Mouse (Mus musculus): ENCODE data around the gene 1700018F24Rik.
A peak's percentile ranks its signal among the peaks of the same experiment; 100 is the strongest.
"Not testable (repeated sequence)": the region's sequence is repeated elsewhere in the genome, so short reads cannot be mapped to it uniquely, and the experiment has no call there.

The 1700018F24Rik gene

GRCm38 (mm10) chr5:145081866-145082613 is 39.2 kb downstream of the 1700018F24Rik start:
- no peak for DNase-seq (ENCODE audit: low spot score in 2 of 2)

DNA sequence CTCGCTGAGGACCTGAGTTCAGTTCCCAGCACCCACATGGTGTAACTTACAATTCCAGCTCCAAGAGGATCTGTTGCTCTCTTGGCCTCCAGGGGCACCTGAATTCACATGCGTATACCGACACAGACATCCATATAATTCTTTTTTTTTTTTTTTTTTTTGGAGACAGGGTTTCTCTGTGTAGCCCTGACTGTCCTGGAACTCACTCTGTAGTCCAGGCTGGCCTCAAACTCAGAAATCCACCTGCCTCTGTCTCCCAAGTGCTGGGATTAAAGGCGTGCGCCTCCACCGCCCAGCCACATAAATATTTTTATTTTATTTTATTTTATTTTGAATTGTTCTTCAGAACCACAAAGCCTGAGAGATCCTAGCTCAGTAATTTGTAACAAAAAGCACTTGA is 40.4 kb downstream of the 1700018F24Rik start:
- DNase-seq (ENCODE audit: low spot score in 2 of 2) = not testable (repeated sequence)

- peak; percentile 84 to 90 for DNase-seq (ENCODE audit: low spot score in 2 of 2)
Observed at GRCm38 (mm10) chr5:145083632-145084451, 41.1 kb downstream of the 1700018F24Rik start, which contains the start of the genes Arpc1a and Kpna7. Arpc1a (plus strand) TSS chr5:145083830. Kpna7 (minus strand) TSS chr5:145084030.

DNA sequence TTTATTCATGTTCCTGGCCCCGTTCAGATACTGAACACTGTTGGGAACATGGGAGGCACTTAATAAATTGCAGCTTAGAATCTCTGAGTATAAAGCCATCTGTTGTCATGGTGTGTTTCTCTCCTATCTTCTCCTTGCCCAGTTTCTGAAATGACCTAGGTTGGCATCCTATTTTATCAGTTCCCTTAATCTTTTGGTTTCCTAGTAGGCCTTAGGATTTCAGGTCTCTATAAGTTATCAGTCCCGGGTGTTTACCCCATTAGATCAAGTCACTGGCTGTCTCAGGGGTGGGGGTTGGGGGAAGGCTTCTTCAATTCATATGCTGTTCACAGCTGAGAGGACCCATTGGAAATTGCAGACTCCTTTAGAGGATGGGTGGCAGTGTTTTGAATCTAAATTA is 42.0 kb downstream of the 1700018F24Rik start:
- no peak for DNase-seq (ENCODE audit: low spot score in 2 of 2)

DNA sequence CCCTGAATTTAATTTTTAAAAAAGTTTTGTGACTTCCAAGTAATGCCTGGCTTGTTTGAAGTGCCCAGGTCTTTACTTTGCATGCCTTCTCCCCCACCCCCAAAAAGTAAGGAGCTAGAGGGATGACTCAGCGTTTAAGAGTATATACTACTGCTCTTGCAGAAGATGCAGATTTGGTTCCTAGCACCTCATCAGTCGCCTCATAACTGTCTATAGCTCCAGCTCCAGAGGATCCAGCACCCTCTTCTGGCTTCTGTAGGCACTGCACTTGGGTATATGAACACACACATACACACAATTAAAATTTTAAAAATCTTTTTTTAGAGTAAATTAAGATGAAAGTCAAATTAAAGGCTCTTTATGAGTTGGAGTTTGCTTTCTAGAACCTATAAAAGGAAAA is 45.4 kb downstream of the 1700018F24Rik start:
- no peak for DNase-seq (ENCODE audit: low spot score in 2 of 2)

- DNase-seq (ENCODE audit: low spot score in 2 of 2) = no peak
Observed at GRCm38 (mm10) chr5:145089878-145090277, 47.1 kb downstream of the 1700018F24Rik start.

Data from spleen, postnatal 14 days (tissue).